Mouse (Mus musculus) heart, adult 8-10 months (tissue): ENCODE measurements around the gene Efcab2. TPM values are rescaled to one million over a fixed set of nuclear protein-coding genes. Genes with fewer than 3 reads are reported as not detected.

Experiments
- DNase-seq: peaks from one replicate; pipeline ENCODE4 v3.0.0; 2022; ENCODE audit warnings: low spot score
- total RNA-seq, 4 experiments: library from RNA; stranded (reverse); gene quantifications; 2 replicates each; pipeline ENCODE4 v1.2.4; 2022

Efcab2 gene
- total RNA-seq, 4 experiments from 2014 or later: 103 to 117 (median 111) TPM

GRCm38 (mm10) chr1:178483854-178484253, 78.0 kb downstream of the Efcab2 start:
- DNase-seq: no peak

- DNase-seq: no peak
Observed at GRCm38 (mm10) chr1:178485138-178485867, 79.4 kb downstream of the Efcab2 start.

- no peak for DNase-seq
Observed at GRCm38 (mm10) chr1:178485868-178486220, 80.0 kb downstream of the Efcab2 start.

- no peak for DNase-seq
Observed at GRCm38 (mm10) chr1:178486828-178487227, 80.9 kb downstream of the Efcab2 start.

GRCm38 (mm10) chr1:178489127-178489526, 83.2 kb downstream of the Efcab2 start:
- no peak for DNase-seq

- no peak for DNase-seq
Observed at GRCm38 (mm10) chr1:178491733-178492132, 85.8 kb downstream of the Efcab2 start.

- DNase-seq: no peak
Observed at GRCm38 (mm10) chr1:178492493-178492892, 86.6 kb downstream of the Efcab2 start.

GRCm38 (mm10) chr1:178496186-178496585, 90.3 kb downstream of the Efcab2 start:
- DNase-seq: no peak

GRCm38 (mm10) chr1:178496841-178497240, 91.0 kb downstream of the Efcab2 start:
- no peak for DNase-seq

GRCm38 (mm10) chr1:178506938-178507337, 101.1 kb downstream of the Efcab2 start:
- DNase-seq: no peak

GRCm38 (mm10) chr1:178512323-178513031, 106.6 kb downstream of the Efcab2 start:
- DNase-seq: no peak

GRCm38 (mm10) chr1:178513954-178514353, 108.1 kb downstream of the Efcab2 start:
- no peak for DNase-seq

GRCm38 (mm10) chr1:178515839-178516238, 110.0 kb downstream of the Efcab2 start:
- DNase-seq: no peak

GRCm38 (mm10) chr1:178522389-178522788, 116.5 kb downstream of the Efcab2 start:
- DNase-seq: peak; percentile 10

- no peak for DNase-seq
Observed at GRCm38 (mm10) chr1:178523152-178523551, 117.3 kb downstream of the Efcab2 start.

GRCm38 (mm10) chr1:178527185-178527546, 121.3 kb downstream of the Efcab2 start:
- DNase-seq: peak; percentile 55

- peak; percentile 23 for DNase-seq
Observed at GRCm38 (mm10) chr1:178527547-178528361, 121.9 kb downstream of the Efcab2 start.

- DNase-seq: no peak
Observed at GRCm38 (mm10) chr1:178528431-178529351, 122.8 kb downstream of the Efcab2 start, which contains the start of gene Kif26b. Gene Kif26b (plus strand): TSS chr1:178529125.

GRCm38 (mm10) chr1:178529512-178530300, 123.8 kb downstream of the Efcab2 start:
- DNase-seq: no peak
